Mouse (Mus musculus) liver, adult 2 months (tissue): ENCODE measurements around the gene Usp3.

Source experiments
- CTCF ChIP-seq: fragments of 200-500 bp; IDR thresholded peaks from 2 replicates; pipeline ENCODE4 v1.5.1; 2011; ENCODE audit warnings: low read depth, low read length, control low read depth
- POLR2A ChIP-seq: fragments of 200-500 bp; IDR thresholded peaks from 2 replicates; pipeline ENCODE4 v1.6.1; 2011; ENCODE audit warnings: low read length, control low read depth; ENCODE audit not compliant: insufficient read depth; ENCODE audit errors: extremely low read depth

- TF ChIP-seq CTCF (peak; percentile 94), POLR2A (no peak)
Measured at GRCm38 (mm10) chr9:66611478-66612093, 18.6 kb upstream of the Usp3 start.
